ENCODE assay signal across 10 mouse cellular contexts in genomic region chr13:94174577-94175279, GRCm38 (mm10).
A peak's percentile ranks its signal among the peaks of the same experiment; 100 is the strongest.
DNase-seq lines count a peak whose midpoint lies in the region; ATAC-seq and TF ChIP-seq lines count a peak whose summit lies in the region.
"Had no signal": no experiment of that assay in that cellular context is flagged by ENCODE, and none has a peak within 500 bp of the region (broad histone marks: within the 10 kb centered on the region; RNA-seq: fewer than 3 reads in every experiment).

No protein-coding gene starts in this region.

- H3K36me3 ChIP-seq in heart, embryonic 10.5 days, result peaks cover 8% of the 10 kb centered on the region; the same call in 1 of the 2 replicates
- H3K36me3 ChIP-seq in E14TG2a.4 (ENCODE audit: insufficient read depth, low read length), result no peaks in the 10 kb centered on the region
- H3K36me3 ChIP-seq in intestine, embryonic 14.5 days (ENCODE audit: control insufficient read depth, insufficient read depth, low read length), result no peaks in the 10 kb centered on the region
- H3K36me3 ChIP-seq: G1E had no signal

- TF ChIP-seq CTCF in E14TG2a.4 (conservative IDR thresholded peaks at IDR 0.05; ENCODE audit: low read length), result no peak
- no peak for TF ChIP-seq CTCF in cortical plate, adult 2 months (IDR thresholded peaks at IDR 0.05; ENCODE audit: extremely low read depth, insufficient read depth, low read length)

- peak overlapping the region; percentile 99 for H3K4me2 ChIP-seq in intestine, embryonic 14.5 days (ENCODE audit: low read length)

- H3K4me1 ChIP-seq in heart, embryonic 10.5 days, result peaks cover 59% of the 10 kb centered on the region
- H3K4me1 ChIP-seq in E14TG2a.4 (replicated peaks; ENCODE audit: low read depth, low read length), result peaks cover 28% of the 10 kb centered on the region
- H3K4me1 ChIP-seq in cortical plate, adult 2 months (ENCODE audit: control insufficient read depth, insufficient read depth, low read length), result peaks cover 3% of the 10 kb centered on the region; the same call in 1 of the 2 replicates
- H3K4me1 ChIP-seq in intestine, embryonic 14.5 days (replicated peaks; ENCODE audit: control insufficient read depth, insufficient read depth, low read length), result 0 out of 2 replicates have a peak, but pooled peaks cover 3% of the 10 kb centered on the region

- H3K9ac ChIP-seq in intestine, embryonic 14.5 days (ENCODE audit: low read length), result peak overlapping the region; percentile 51; the same call in 1 of the 2 replicates

- peaks cover 18% of the 10 kb centered on the region for H3K27me3 ChIP-seq in heart, embryonic 10.5 days (ENCODE audit: insufficient read depth, poor library complexity, severe bottlenecking)
- H3K27me3 ChIP-seq in E14TG2a.4 (ENCODE audit: insufficient read depth, low read length), result peaks cover 55% of the 10 kb centered on the region
- H3K27me3 ChIP-seq in intestine, embryonic 14.5 days (replicated peaks; ENCODE audit: control insufficient read depth, insufficient read depth, low read length), result 0 out of 2 replicates have a peak, but pooled peaks cover 3% of the 10 kb centered on the region

- WGBS in heart, embryonic 10.5 days, result 14% methylated on average over 16 of the region's 16 CpGs
- 24% methylated on average over 16 of the region's 16 CpGs for WGBS in intestine, embryonic 14.5 days

- H3K9me3 ChIP-seq in heart, embryonic 10.5 days, result no peaks in the 10 kb centered on the region
- no peaks in the 10 kb centered on the region for H3K9me3 ChIP-seq in E14TG2a.4 (ENCODE audit: low read length)
- no peaks in the 10 kb centered on the region for H3K9me3 ChIP-seq in intestine, embryonic 14.5 days (ENCODE audit: control insufficient read depth, low read length)
- H3K9me3 ChIP-seq: G1E had no signal

- intact Hi-C loops in heart, postnatal 14 days (cut with DNase I), result no loop called here
- intact Hi-C loops in left cerebral cortex, postnatal 36 days (cut with DNase I), result no loop called here

- H3K4me3 ChIP-seq in heart, embryonic 10.5 days, result peak overlapping the region; percentile 65
- H3K4me3 ChIP-seq in E14TG2a.4 (replicated peaks; ENCODE audit: low read length), result peak overlapping the region; percentile 73
- peak overlapping the region; percentile 67 for H3K4me3 ChIP-seq in cortical plate, adult 2 months (ENCODE audit: insufficient read depth, low read length)
- H3K4me3 ChIP-seq in intestine, embryonic 14.5 days (ENCODE audit: low read depth, low read length), result peak overlapping the region; percentile 46
- H3K4me3 ChIP-seq: myocyte had no signal

- no peak for ATAC-seq in intestine, embryonic 14.5 days (replicated peaks; ENCODE audit: low FRiP score, low TSS enrichment, low read depth)

- DNase-seq in heart, embryonic 10.5 days (ENCODE audit: low spot score), result no peak
- no peak for DNase-seq in heart, postnatal 14 days
- DNase-seq in intestine, embryonic 14.5 days (ENCODE audit: low spot score), result no peak
- peak; percentile 6 for DNase-seq in naive thymus-derived CD4-positive, alpha-beta T cell, adult 2 months (ENCODE audit: low read depth)
- DNase-seq in left cerebral cortex, postnatal 36 days (ENCODE audit: low spot score in 2 of 2), result no peak
- no peak for DNase-seq in ovary, postnatal 10 days (ENCODE audit: low spot score)

- no peak for TF ChIP-seq POLR2A in cortical plate, adult 2 months (IDR thresholded peaks at IDR 0.05; ENCODE audit: extremely low read depth, insufficient read depth, low read length)

- H3K27ac ChIP-seq in heart, embryonic 10.5 days, result peak overlapping the region; percentile 67; the same call in 1 of the 2 replicates
- H3K27ac ChIP-seq in cortical plate, adult 2 months (ENCODE audit: insufficient read depth, low read length), result peak overlapping the region; percentile 30; the same call in 1 of the 2 replicates
- H3K27ac ChIP-seq in intestine, embryonic 14.5 days (ENCODE audit: low read depth), result no peak overlapping the region
